Mouse (Mus musculus): ENCODE data around the gene Ank3. TPM values are rescaled to one million over a fixed set of nuclear protein-coding genes. Genes with fewer than 3 reads are reported as not detected.

The Ank3 gene
- polyA plus RNA-seq, 2 experiments from 2014 or later: 1.1 to 1.2 TPM

DNA sequence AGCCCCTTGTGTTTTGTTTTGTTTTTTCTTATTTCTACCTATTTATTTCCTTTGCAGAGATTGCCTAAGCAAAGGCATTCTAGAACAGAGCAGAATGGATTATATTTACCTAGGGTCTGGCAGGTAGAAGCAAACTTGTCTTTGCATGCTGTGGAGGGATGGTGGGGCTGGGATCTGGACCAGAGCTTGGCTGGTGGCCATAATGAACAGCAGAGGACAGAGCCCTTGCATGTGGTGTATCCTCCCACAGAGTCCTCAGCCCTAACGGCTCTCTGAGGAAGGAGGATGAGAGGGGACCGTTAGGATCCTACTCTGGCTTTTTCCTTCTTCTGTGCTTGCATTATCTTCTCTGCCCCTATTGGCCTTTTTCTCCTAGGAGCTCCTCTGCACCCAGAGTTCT, 79.1 kb downstream of the Ank3 start:
- no peak for ATAC-seq

DNA sequence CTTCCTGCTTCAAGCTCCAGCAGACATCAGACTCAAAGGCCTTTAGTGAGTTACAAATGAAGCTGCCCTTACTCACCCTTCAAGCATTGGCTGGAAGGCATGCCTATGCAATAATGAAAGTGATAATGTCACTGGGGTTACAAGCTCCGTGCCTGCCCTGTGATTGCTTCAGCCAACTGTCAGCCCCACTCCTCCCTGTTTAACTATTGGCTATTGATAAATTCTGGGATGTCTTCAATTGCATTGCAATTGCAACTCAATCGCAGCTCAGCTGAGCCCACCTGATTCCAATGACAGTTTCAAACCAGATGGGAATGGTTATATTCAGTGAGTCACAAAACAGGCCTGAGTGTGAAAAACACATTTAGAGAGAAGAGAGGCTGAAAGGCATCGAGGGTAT, 80.3 kb downstream of the Ank3 start:
- ATAC-seq: no peak

DNA sequence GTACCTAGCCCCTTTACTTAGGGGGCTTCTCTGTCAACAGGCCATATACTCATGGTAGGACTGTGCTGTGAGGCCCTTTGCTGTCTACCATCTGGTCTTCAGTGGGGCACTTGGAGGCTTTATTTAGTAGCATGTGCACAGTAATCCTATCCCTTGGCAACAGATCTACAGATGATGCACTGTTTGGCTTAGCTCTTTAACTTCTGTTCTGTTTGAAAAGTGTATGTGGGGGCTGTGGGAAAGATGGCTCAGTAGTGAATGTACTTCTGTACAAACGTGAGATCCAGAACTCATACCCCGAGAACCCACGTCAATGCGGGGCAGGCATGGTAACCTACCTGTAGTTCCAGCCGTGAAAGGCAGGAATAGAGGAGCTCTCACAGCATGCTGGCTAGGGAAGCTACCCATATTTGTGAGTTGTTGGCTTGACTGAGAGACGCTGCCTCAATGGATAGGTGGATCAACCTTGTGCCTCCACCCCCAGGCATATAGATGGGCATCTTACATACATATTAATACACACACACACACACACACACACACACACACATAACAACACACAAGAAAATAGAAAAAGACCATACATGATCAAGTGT, 86.7 kb downstream of the Ank3 start:
- ATAC-seq: no peak

DNA sequence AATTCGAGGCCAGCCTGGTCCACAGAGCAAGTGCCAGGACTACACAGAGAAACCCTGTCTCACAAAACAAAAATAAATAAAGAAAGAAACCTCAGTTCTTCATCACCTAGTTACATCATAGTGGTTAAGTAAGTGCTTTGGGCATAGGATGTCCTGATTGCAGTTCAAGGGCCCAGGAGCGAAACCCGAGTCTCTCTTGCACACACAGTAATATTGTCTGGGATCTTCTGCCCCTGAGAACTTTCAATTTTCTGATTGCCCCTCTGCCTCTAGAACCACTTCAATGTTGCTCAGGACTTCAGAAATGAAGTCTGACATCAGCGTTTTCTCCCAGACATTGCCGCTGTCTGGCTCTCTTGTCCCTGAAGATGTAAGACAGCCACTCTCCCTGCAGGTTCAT, 91.6 kb downstream of the Ank3 start:
- ATAC-seq: no peak

DNA sequence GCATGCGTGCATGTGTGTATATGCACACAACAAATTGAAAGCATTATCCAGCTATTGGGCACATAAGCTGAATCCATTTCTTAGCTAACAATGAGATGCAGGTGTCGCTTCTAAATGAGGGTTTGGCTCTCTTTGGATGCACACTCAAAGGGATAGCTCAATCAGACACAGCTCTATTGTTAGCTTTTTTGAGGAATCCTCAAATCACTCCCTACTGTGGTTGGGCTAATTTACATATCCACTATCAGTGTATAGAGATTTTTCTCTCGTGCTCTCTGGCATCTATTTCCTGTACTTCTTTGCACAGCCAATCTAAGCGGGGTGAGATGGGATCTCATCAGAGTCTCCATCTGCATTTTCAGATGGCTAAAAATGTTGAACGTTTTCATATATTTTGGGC, 93.4 kb downstream of the Ank3 start:
- ATAC-seq: no peak

DNA sequence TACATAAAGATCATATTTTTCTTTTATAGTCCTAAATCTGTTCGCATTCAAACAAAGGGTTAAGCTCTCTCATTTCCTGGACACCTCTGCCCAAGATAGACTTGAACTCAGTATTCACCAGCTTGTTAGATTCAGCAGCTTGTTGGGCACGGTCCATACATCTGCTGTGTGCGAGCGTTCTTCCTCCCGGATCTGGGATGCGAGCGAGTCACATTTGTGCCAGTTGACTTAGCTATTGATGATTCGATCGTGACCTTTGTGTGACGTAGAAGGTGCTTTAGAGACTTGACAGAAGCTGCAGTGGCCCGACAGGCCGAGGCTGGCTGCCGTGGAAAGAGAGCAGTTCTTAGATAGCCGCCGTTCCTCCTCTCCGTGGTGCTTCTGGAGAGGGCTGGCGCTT, 98.8 kb downstream of the Ank3 start:
- no peak for ATAC-seq

DNA sequence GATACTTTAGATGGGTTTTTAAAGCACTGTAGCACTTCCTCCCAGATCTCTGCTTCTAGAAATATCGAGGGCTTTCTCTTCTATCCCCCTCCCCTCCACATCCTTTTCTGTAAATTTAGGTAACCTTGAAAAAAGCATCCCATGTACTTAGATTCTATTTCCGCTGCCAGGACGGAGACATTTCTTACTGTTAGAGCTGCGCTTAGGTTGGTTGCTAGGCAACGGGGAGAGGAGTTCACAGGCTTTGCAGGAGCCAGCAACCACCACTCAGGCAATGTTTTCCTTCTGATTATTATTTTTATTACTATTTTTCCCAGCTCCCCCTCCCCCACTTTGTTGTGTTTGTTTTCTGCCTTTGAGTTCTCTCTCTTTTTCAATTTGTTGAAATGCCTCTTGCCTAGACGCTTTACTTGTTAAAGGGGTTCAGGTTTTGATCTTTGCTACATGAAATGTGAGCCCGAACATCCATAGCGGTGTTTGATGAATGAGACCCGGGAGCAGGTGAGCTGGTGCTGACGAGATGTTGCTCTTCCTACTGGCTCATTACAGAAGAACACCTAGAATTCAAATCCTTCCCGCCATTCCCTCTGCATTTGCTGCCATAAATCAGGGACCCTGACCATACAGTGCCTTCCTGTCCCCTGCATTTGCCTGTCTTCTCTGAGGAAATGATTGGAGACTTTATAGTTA, 101.7 kb downstream of the Ank3 start:
- ATAC-seq: no peak

DNA sequence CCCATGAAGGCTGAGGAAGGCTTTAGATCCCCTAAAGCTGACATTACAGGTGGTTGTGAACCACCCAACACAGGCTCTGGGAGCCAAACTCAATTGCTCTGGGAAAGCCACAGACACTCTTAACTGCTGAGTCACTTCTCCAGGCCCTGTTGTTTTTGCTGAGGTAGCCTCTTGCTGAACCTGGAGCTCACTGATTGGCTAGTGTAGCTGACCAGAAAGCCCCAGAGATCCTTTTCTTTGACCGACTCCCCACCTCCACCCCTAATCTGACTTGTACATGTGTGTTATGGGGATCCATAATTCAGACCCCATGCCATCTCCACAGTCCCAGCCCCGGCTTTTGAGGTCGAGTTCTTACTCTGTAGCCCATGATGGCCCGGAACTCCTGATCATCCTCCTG, 105.2 kb downstream of the Ank3 start:
- no peak for ATAC-seq

DNA sequence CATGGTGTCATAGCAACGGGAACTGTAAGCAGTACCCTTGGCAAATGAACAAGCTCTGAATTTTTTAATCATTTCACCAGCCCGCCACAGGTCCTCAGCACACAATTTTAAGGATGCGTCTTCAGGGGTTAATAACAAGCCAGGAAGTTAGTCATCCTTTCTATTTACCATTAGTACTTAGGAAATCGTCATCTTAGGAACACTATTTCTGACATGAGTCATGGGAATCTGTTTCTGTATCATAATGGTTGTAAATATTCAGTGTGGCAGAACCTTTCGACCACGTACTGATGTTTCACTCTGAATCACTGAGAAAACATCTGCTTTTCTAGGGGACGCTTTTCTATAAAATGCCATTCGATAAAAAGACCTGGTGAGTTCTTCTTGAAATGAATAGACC, 109.1 kb downstream of the Ank3 start:
- no peak for ATAC-seq

DNA sequence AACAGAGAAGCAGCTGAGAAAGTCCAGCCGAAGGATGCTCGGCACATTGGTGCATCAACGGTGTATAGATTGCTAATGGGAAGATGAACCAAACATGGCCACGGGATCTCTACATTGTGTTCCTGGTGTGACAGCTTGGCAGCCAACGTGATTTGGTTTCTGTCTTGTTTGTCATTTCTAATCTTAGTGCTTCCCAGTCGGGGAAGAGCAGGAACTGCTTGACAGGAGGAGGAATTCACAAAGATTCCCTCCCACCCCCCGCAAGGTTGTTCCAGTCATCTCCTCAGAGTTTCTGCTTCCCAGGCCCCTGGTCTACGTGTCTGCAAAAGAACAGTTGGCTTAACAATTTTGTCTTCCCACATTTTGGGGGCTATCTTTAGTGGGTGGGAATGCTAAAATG, 111.8 kb downstream of the Ank3 start:
- no peak for ATAC-seq

DNA sequence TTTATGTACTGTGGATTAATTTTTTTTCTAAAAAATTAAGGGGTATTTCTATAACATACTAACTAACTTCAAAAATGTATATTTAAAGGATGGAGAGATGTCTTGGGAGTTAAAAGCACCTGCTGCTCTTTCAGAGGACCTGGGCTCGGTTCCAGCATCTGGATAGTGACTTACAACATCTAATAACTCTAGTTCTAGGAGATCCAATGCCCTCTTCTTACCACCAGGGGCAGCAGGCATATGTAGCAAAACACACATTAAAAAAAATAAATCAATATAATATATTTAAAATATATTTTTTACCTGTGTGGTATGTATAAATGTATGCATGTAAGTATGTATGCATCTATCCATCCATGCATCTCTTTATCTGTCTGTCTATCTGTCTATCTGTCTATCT, 112.7 kb downstream of the Ank3 start:
- no peak for ATAC-seq

DNA sequence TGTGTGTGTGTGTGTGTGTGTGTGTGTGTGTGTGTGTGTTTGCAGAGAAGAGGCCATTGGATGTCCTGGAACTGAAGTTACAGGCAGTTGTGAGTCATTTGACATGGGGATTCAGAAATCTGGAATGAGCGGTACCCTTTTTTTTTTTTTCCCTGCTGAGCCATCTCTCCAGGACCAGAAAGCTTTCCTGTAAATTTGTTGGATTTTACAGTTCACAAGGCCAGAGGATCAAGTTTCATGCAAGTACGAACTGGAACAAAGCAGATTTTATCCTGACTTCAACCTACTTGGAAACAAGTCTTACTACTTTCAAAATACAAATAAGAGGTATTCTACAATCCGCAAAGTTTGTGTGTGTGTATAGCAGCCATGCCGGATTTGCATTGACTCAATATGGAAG, 123.4 kb downstream of the Ank3 start:
- ATAC-seq: no peak

DNA sequence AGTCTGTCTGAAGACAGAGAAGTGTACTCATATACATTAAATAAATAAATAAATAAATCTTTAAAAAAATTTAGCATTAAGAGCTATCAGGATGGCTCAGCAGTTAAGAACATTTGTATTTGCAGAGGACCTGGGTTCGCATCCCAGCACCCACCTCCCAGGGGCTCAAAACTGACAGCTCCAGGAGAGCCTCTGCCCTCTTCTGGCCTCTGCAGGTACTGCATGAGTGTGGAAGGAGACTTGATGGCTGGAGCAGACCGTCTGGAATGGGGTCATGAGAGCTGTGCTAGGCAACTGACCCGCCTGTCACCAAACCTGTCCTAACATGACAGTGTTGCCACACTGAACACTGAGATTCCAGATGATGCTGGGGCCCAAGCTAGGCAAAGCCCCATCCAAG, 124.6 kb downstream of the Ank3 start:
- ATAC-seq: no peak

DNA sequence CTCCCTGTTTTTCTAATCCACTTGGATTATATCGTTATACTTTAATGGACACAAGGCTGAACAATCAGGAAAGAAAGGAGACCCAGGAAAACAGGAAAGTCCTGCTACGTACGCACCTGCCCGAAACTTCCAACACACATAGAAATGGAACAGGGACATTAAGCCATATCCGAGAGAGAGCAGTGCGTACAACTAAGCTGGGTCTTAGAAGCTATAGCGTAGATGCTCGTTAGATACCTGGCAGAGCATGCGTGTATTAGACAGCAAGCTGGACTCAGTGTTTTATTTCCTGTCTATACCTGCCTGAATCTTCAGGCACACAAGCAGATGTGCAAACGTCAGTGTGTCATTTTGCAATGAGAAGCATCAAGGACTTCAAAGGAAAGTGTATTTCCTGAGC, 128.7 kb downstream of the Ank3 start:
- ATAC-seq: no peak

DNA sequence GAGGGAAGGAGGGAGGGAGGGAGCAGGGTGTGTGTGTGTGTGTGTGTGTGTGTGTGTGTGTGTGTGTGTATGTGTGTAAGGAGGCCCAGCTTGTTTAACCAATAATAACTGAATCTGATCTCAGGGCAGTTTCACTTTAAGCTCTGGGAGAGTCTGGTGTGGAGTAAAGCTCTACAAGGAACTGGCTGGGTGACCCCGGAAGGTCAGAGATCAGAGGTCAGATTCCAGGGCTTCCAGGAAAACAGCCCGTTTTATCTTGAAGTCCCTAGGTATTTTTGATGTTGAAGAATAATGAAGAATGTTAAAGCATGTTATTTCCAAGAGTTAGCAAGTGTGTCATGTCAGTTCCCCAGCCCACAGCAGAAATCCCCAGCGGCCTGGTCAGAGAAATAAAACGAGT, 130.2 kb downstream of the Ank3 start:
- ATAC-seq: no peak

DNA sequence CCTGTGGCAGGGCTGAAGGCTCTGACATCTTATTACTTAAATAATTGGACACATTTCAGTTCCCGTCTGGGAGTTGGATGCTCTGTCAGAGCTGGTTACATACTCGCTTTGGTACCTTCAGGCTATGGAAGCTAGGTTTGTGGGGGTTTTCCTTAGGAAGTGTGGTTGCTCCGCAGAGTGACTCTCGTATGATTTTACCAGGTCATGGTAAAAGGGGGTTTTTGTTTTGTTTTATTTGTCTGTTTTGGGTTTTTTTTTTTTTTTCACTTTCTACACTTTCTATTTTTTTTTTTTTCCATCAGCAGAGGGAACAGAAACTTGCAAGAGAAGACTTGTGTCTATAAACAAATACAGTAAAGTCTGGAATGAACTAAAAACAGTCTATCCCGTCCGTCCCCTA, 131.8 kb downstream of the Ank3 start:
- no peak for ATAC-seq

DNA sequence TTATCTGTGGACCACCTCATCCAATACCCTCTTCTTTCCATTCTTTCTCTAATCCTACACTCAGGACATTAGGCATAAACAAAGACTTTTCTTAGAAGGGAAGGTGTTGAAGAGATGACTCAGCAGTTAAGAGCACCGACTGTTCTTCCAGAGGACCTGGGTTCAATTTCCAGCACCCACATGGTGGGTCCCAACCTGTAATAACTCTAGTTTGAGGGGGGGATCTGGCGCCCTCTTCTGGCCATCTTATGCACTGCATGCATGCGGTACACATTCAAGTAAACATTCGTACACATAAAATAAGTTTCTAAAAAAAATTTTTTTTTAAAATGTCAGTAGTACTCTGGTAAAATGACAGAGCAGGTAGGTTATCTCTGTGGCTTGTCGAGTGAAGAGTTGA, 133.0 kb downstream of the Ank3 start:
- no peak for ATAC-seq

DNA sequence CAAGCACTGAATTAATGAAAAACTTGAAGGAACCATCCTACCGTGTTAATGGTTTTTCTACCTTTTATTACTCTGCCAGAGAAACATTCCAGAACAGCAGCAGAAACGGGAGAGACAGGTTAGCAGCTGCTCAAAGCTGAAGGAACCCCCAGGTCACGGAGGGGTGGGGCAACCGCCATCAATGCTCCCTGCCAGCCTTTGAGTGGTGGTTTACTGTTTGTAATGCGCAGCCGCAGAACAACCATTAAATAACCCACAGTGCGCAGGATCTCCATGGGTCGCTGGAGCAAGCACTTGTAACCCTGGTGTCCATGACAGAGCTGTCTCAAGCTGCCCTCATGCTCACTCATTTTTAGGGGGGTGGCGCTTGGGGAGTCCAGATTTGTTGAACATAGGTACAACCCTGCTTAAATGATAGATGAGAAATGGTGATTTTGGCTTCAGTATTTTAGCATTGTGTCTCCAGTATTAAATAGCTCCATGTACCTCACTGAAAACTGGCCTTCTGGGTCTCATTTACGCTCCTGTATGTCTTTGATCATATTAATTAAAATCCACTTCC, 133.7 kb downstream of the Ank3 start:
- ATAC-seq: no peak

DNA sequence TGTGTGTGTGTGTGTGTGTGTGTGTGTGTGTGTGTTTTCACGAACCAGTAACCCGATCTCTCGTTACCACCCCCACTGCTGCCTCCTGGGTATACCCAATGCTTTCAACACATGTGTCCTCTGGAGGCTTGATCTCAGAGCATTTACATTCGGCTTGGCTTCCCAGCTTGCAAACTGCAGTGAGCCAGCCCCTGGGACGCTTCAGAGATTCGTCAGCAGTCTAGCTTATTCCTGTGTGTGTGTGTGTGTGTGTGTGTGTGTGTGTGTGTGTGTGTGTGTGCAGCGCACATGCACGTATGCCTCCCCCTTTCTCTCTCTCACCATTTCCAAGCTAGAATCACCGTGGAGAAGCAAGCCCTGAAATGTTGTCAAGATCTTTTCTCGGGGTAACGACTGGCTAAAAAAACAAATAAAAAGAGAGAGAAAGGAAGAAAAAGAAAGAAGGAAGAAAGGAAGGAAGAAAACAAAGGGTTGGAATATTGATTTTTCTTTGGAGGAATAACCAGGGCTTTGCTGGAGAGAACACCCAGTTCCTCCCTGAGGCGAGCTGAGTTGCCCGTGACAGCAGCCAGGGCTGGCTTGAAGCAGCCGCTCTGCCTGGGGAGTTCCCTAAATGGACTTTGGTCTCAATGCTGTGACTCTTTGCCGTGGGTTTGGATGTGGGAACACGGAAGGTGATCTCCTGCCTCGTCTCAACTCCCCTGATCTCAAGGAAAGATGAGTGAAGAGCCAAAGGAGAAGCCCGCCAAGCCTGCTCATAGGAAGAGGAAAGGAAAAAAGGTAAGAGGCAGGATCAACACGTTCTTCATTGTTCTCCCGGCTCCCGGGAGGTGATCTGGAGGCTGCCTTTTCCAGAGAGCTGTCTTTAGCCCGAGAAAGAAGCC, 135.2 kb downstream of the Ank3 start:
- ATAC-seq: no peak

DNA sequence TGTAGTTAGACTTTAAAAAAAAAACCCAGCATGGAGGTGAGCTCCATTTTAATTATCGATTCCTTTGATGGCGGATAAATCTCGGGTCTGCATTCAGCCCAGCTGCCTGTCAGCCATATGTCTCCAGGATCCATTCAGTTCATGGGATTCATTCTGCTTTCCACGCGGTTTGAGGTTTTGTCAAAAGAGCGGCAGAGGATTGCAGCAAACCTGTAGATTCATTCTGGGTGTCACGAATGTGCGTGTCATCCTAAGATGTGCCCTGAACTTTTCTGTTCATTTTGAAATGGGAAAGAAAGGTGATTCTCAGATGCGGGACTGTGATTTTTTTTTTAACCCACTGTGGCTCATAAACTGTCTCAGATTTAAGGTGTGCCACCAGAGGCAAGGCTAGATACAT, 136.1 kb downstream of the Ank3 start:
- ATAC-seq: no peak

DNA sequence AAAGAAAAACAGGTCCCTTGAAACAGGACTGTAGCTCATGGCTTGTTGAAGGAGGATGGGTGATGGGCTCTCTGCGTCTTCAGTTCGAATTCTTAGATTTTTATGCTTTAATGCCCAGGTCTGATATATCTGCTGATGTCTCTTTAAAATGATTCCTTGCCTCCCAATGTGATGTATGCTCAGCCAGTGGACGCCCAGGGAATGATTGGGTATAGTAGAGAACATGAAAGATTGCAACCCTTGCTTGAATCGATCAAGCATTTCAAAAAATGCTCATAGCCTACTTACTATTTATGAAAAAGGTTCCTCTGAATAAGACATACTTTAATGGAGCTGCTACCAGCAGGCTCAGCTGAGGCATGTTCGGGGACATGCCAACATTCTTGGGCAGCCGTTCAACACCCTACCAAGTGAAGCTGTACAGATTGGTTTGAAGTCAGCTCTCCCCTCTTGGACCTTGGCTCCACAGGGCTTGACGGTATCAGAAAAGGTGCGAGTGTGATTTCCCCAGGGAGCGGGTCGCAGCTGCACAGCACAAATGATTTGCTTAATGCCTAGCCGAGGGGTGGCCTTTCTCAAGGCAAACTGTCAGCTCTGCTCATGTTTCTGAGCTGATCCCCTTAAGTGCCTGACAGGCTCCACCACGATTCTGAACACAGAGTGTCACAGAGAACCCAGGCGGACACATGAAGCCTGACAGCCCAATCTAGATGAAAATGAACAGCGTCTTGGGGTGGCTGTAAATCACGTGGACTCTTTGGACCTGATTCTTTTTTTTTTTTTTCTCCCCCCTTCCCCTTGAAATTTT, 136.8 kb downstream of the Ank3 start:
- no peak for ATAC-seq

DNA sequence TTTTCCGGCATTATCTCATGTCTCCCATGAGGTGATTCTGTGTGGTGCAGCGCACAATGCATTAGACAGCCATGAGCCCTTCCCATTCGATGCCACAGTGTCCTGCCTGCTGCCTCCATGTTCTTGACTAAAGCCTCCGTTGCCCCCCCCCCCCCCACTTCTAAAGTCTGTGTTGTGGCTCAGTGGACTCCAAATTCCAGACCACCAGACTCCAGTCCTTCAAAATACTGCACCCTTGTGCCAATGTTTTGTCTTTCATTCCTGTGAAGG, 137.3 kb downstream of the Ank3 start:
- no peak for ATAC-seq
